Mouse (Mus musculus): Measurements from ENCODE around the gene Pth1r. TPM values are rescaled to one million over a fixed set of nuclear protein-coding genes. Genes with fewer than 3 reads are reported as not detected.

The Pth1r gene
- polyA plus RNA-seq, 1 experiment: 0.11 TPM

GRCm38 (mm10) chr9:110711532-110711931 lies 35.4 kb downstream of the Pth1r start:
- Histone ChIP-seq H3K36me3 (replicated peaks; ENCODE audit: low read length) (peaks cover 92% of the 10 kb centered on the region), H3K4me1 (peaks cover 76% of the 10 kb centered on the region), H3K9me3 (no peaks in the 10 kb centered on the region), H3K4me3 (replicated peaks) (peak overlapping the region; percentile 72), H3K27me3 (replicated peaks) (no peaks in the 10 kb centered on the region)
- TF ChIP-seq GATA1 (IDR thresholded peaks at IDR 0.05; ENCODE audit: borderline replicate concordance, low read length): no peak
- no peak for TF ChIP-seq FLI1 (IDR thresholded peaks at IDR 0.05; ENCODE audit: low read length)

- Histone ChIP-seq H3K9me3 (no peaks in the 10 kb centered on the region), H3K36me3 (replicated peaks; ENCODE audit: low read length) (peaks cover 88% of the 10 kb centered on the region), H3K27me3 (replicated peaks) (no peaks in the 10 kb centered on the region), H3K4me1 (peaks cover 77% of the 10 kb centered on the region), H3K4me3 (replicated peaks) (peak overlapping the region; percentile 97)
- TF ChIP-seq FLI1 (IDR thresholded peaks at IDR 0.05; ENCODE audit: low read length): no peak
- TF ChIP-seq GATA1 (IDR thresholded peaks at IDR 0.05; ENCODE audit: borderline replicate concordance, low read length): no peak
Observed at GRCm38 (mm10) chr9:110709640-110710258, 37.2 kb downstream of the Pth1r start.

- no peak for TF ChIP-seq FLI1 (IDR thresholded peaks at IDR 0.05; ENCODE audit: low read length)
- TF ChIP-seq GATA1 (IDR thresholded peaks at IDR 0.05; ENCODE audit: borderline replicate concordance, low read length): no peak
- H3K4me3 ChIP-seq (replicated peaks): no peak overlapping the region
- peaks cover 90% of the 10 kb centered on the region for H3K36me3 ChIP-seq (replicated peaks; ENCODE audit: low read length)
- no peaks in the 10 kb centered on the region for H3K9me3 ChIP-seq
- no peaks in the 10 kb centered on the region for H3K27me3 ChIP-seq (replicated peaks)
- peaks cover 82% of the 10 kb centered on the region for H3K4me1 ChIP-seq
Observed at GRCm38 (mm10) chr9:110706784-110707183, 40.2 kb downstream of the Pth1r start.

GRCm38 (mm10) chr9:110703951-110704350 lies 43.0 kb downstream of the Pth1r start:
- Histone ChIP-seq H3K9me3 (no peaks in the 10 kb centered on the region), H3K4me3 (replicated peaks) (no peak overlapping the region), H3K36me3 (replicated peaks; ENCODE audit: low read length) (peaks cover 92% of the 10 kb centered on the region), H3K4me1 (peaks cover 79% of the 10 kb centered on the region), H3K27me3 (replicated peaks) (no peaks in the 10 kb centered on the region)
- TF ChIP-seq FLI1 (IDR thresholded peaks at IDR 0.05; ENCODE audit: low read length) (no peak), GATA1 (IDR thresholded peaks at IDR 0.05; ENCODE audit: borderline replicate concordance, low read length) (no peak)

GRCm38 (mm10) chr9:110702848-110703247 lies 44.1 kb downstream of the Pth1r start:
- Histone ChIP-seq H3K4me1 (peaks cover 71% of the 10 kb centered on the region), H3K4me3 (replicated peaks) (no peak overlapping the region), H3K36me3 (replicated peaks; ENCODE audit: low read length) (peaks cover 88% of the 10 kb centered on the region), H3K27me3 (replicated peaks) (no peaks in the 10 kb centered on the region), H3K9me3 (no peaks in the 10 kb centered on the region)
- TF ChIP-seq FLI1 (IDR thresholded peaks at IDR 0.05; ENCODE audit: low read length) (no peak), GATA1 (IDR thresholded peaks at IDR 0.05; ENCODE audit: borderline replicate concordance, low read length) (no peak)

- H3K9me3 ChIP-seq: no peaks in the 10 kb centered on the region
- H3K4me3 ChIP-seq (replicated peaks): no peak overlapping the region
- TF ChIP-seq FLI1 (IDR thresholded peaks at IDR 0.05; ENCODE audit: low read length) (no peak), GATA1 (IDR thresholded peaks at IDR 0.05; ENCODE audit: borderline replicate concordance, low read length) (no peak)
- H3K4me1 ChIP-seq: peaks cover 69% of the 10 kb centered on the region
- H3K36me3 ChIP-seq (replicated peaks; ENCODE audit: low read length): peaks cover 88% of the 10 kb centered on the region
- H3K27me3 ChIP-seq (replicated peaks): no peaks in the 10 kb centered on the region
Observed at GRCm38 (mm10) chr9:110701114-110702032, 45.6 kb downstream of the Pth1r start.

- Histone ChIP-seq H3K27me3 (replicated peaks) (no peaks in the 10 kb centered on the region), H3K4me3 (replicated peaks) (no peak overlapping the region), H3K4me1 (peaks cover 76% of the 10 kb centered on the region), H3K9me3 (no peaks in the 10 kb centered on the region), H3K36me3 (replicated peaks; ENCODE audit: low read length) (peaks cover 92% of the 10 kb centered on the region)
- TF ChIP-seq FLI1 (IDR thresholded peaks at IDR 0.05; ENCODE audit: low read length) (no peak), GATA1 (IDR thresholded peaks at IDR 0.05; ENCODE audit: borderline replicate concordance, low read length) (no peak)
Observed at GRCm38 (mm10) chr9:110699574-110699973, 47.4 kb downstream of the Pth1r start.

- peaks cover 76% of the 10 kb centered on the region for H3K4me1 ChIP-seq
- no peaks in the 10 kb centered on the region for H3K9me3 ChIP-seq
- H3K36me3 ChIP-seq (replicated peaks; ENCODE audit: low read length): peaks cover 92% of the 10 kb centered on the region
- no peaks in the 10 kb centered on the region for H3K27me3 ChIP-seq (replicated peaks)
- no peak overlapping the region for H3K4me3 ChIP-seq (replicated peaks)
- TF ChIP-seq GATA1 (IDR thresholded peaks at IDR 0.05; ENCODE audit: borderline replicate concordance, low read length) (no peak), FLI1 (IDR thresholded peaks at IDR 0.05; ENCODE audit: low read length) (no peak)
Observed at GRCm38 (mm10) chr9:110697465-110697864, 49.5 kb downstream of the Pth1r start.

- no peaks in the 10 kb centered on the region for H3K9me3 ChIP-seq
- no peak overlapping the region for H3K4me3 ChIP-seq (replicated peaks)
- H3K4me1 ChIP-seq: peaks cover 66% of the 10 kb centered on the region
- H3K36me3 ChIP-seq (replicated peaks; ENCODE audit: low read length): peaks cover 92% of the 10 kb centered on the region
- H3K27me3 ChIP-seq (replicated peaks): no peaks in the 10 kb centered on the region
- no peak for TF ChIP-seq GATA1 (IDR thresholded peaks at IDR 0.05; ENCODE audit: borderline replicate concordance, low read length)
- TF ChIP-seq FLI1 (IDR thresholded peaks at IDR 0.05; ENCODE audit: low read length): no peak
Observed at GRCm38 (mm10) chr9:110696427-110696826, 50.5 kb downstream of the Pth1r start.

Data from megakaryocyte, embryonic 14.5 days (primary cell).